Mouse (Mus musculus) limb, embryonic 13.5 days (tissue): ENCODE data around the gene St3gal2. TPM values are rescaled to one million over a fixed set of nuclear protein-coding genes. Genes with fewer than 3 reads are reported as not detected.

ENCODE experiments used
- ATAC-seq: fragments of 200-750 bp; cut with Nextera tagmentation; 2 replicates; pipeline ENCODE4 v1.8.0; 2017; ENCODE audit warnings: low read depth, moderate number of reproducible peaks, moderate TSS enrichment; ENCODE audit not compliant: low FRiP score
- H3K27ac ChIP-seq: fragments of 300-500 bp; sonication (generic); 2 replicates; pipeline ENCODE4 v1.5.1; 2015; ENCODE audit warnings: inconsistent platforms, mild to moderate bottlenecking, moderate library complexity
- H3K27me3 ChIP-seq: fragments of 300-500 bp; sonication (generic); 2 replicates; pipeline ENCODE4 v1.6.1; 2015; ENCODE audit warnings: mild to moderate bottlenecking, inconsistent platforms
- H3K36me3 ChIP-seq: fragments of 300-500 bp; sonication (generic); 2 replicates; pipeline ENCODE4 v1.6.1; 2015; ENCODE audit warnings: inconsistent platforms, mild to moderate bottlenecking, moderate library complexity
- H3K4me1 ChIP-seq: fragments of 300-500 bp; sonication (generic); 2 replicates; pipeline ENCODE4 v1.6.1; 2015; ENCODE audit warnings: inconsistent platforms
- H3K4me2 ChIP-seq: fragments of 300-500 bp; sonication (generic); replicated peaks from 2 replicates; pipeline ENCODE4 v1.6.1; 2015; ENCODE audit warnings: inconsistent platforms, mild to moderate bottlenecking, moderate library complexity
- H3K4me3 ChIP-seq: fragments of 300-500 bp; sonication (generic); 2 replicates; pipeline ENCODE4 v1.5.1; 2015; ENCODE audit warnings: moderate library complexity, mild to moderate bottlenecking, inconsistent platforms
- H3K9ac ChIP-seq: fragments of 300-500 bp; sonication (generic); 2 replicates; pipeline ENCODE4 v1.6.1; 2015; ENCODE audit warnings: mild to moderate bottlenecking, inconsistent platforms
- H3K9me3 ChIP-seq: fragments of 300-500 bp; sonication (generic); 2 replicates; pipeline ENCODE4 v1.6.1; 2016; ENCODE audit warnings: inconsistent platforms
- WGBS: fragments of 180-500 bp; shearing (Covaris S2); methylation state at CpG from one replicate; pipeline ENCODE4 v1.1.7; 2015; 5-methylcytosine and 5-hydroxymethylcytosine counted together
- polyA plus RNA-seq: library from polyadenylated mRNA; unstranded; fragments of >200 nt; fragmentation: Nextera tagmentation; extraction: Ambion mirVana; gene quantifications from 2 replicates; pipeline ENCODE4 v1.2.1, GENCODE M21; 2015

St3gal2 gene
- polyA plus RNA-seq = 31.7 and 34.5 TPM in 2 replicates

- Histone ChIP-seq H3K4me3 (peak within 1 kb of the TSS; percentile 80), H3K27me3 (no peaks in the 10 kb centered on the region), H3K27ac (peak within 1 kb of the TSS; percentile 87), H3K4me1 (peaks cover 26% of the 10 kb centered on the region), H3K36me3 (peaks cover 9% of the 10 kb centered on the region), H3K9ac (peak within 1 kb of the TSS; percentile 91), H3K4me2 (peak within 1 kb of the TSS; percentile 93), H3K9me3 (no peaks in the 10 kb centered on the region)
- ATAC-seq = peak; percentile 98
- under 1% methylated on average over 30 of the region's 36 CpGs for WGBS
Measured at GRCm38 (mm10) chr8:110919341-110920031, at the start of gene St3gal2. TSS of gene St3gal2 (plus strand) at chr8:110919922.

GRCm38 (mm10) chr8:110870501-110870900 lies 49.2 kb upstream of the St3gal2 start:
- no peak overlapping the region for H3K4me3 ChIP-seq
- no peak overlapping the region for H3K9ac ChIP-seq
- H3K27me3 ChIP-seq = no peaks in the 10 kb centered on the region
- WGBS = 95% methylated on average over 2 of the region's 2 CpGs
- ATAC-seq = no peak
- H3K27ac ChIP-seq = no peak overlapping the region
- peaks cover 98% of the 10 kb centered on the region for H3K36me3 ChIP-seq
- H3K9me3 ChIP-seq = no peaks in the 10 kb centered on the region
- no peak overlapping the region for H3K4me2 ChIP-seq
- no peaks in the 10 kb centered on the region for H3K4me1 ChIP-seq

- Histone ChIP-seq H3K4me1 (no peaks in the 10 kb centered on the region), H3K9me3 (no peaks in the 10 kb centered on the region), H3K27me3 (no peaks in the 10 kb centered on the region), H3K9ac (no peak overlapping the region), H3K4me3 (no peak overlapping the region), H3K4me2 (no peak overlapping the region), H3K27ac (no peak overlapping the region), H3K36me3 (peaks cover 99% of the 10 kb centered on the region)
- 82% methylated on average over 4 of the region's 4 CpGs for WGBS
- ATAC-seq = no peak
Measured at GRCm38 (mm10) chr8:110877862-110878261, 41.9 kb upstream of the St3gal2 start.

- H3K27me3 ChIP-seq = no peaks in the 10 kb centered on the region
- H3K27ac ChIP-seq = no peak overlapping the region
- no peak overlapping the region for H3K4me2 ChIP-seq
- WGBS = 92% methylated on average over 10 of the region's 10 CpGs
- H3K9ac ChIP-seq = no peak overlapping the region
- no peak for ATAC-seq
- no peak overlapping the region for H3K4me3 ChIP-seq
- peaks cover 95% of the 10 kb centered on the region for H3K36me3 ChIP-seq
- no peaks in the 10 kb centered on the region for H3K9me3 ChIP-seq
- no peaks in the 10 kb centered on the region for H3K4me1 ChIP-seq
Measured at GRCm38 (mm10) chr8:110881741-110882310, 37.9 kb upstream of the St3gal2 start.

- ATAC-seq = no peak
- Histone ChIP-seq H3K9me3 (no peaks in the 10 kb centered on the region), H3K4me1 (no peaks in the 10 kb centered on the region), H3K4me2 (no peak overlapping the region), H3K27me3 (no peaks in the 10 kb centered on the region), H3K27ac (no peak overlapping the region), H3K4me3 (no peak overlapping the region), H3K9ac (no peak overlapping the region), H3K36me3 (peaks cover 95% of the 10 kb centered on the region)
- 96% methylated on average over 18 of the region's 18 CpGs for WGBS
Measured at GRCm38 (mm10) chr8:110883824-110884223, 35.9 kb upstream of the St3gal2 start.

GRCm38 (mm10) chr8:110886634-110887033 lies 33.1 kb upstream of the St3gal2 start:
- no peak for ATAC-seq
- Histone ChIP-seq H3K27ac (no peak overlapping the region), H3K9ac (no peak overlapping the region), H3K36me3 (peaks cover 94% of the 10 kb centered on the region), H3K4me3 (no peak overlapping the region), H3K27me3 (no peaks in the 10 kb centered on the region), H3K4me1 (no peaks in the 10 kb centered on the region), H3K4me2 (no peak overlapping the region), H3K9me3 (no peaks in the 10 kb centered on the region)
- 90% methylated on average over 3 of the region's 3 CpGs for WGBS

GRCm38 (mm10) chr8:110887551-110887950 lies 32.2 kb upstream of the St3gal2 start:
- 89% methylated on average over 10 of the region's 10 CpGs for WGBS
- Histone ChIP-seq H3K27ac (no peak overlapping the region), H3K4me2 (no peak overlapping the region), H3K9me3 (no peaks in the 10 kb centered on the region), H3K4me3 (no peak overlapping the region), H3K27me3 (no peaks in the 10 kb centered on the region), H3K9ac (no peak overlapping the region), H3K4me1 (no peaks in the 10 kb centered on the region), H3K36me3 (peaks cover 92% of the 10 kb centered on the region)
- ATAC-seq = no peak

GRCm38 (mm10) chr8:110888441-110888840 lies 31.3 kb upstream of the St3gal2 start:
- H3K4me2 ChIP-seq = no peak overlapping the region
- no peak overlapping the region for H3K9ac ChIP-seq
- no peaks in the 10 kb centered on the region for H3K27me3 ChIP-seq
- H3K36me3 ChIP-seq = peaks cover 91% of the 10 kb centered on the region
- 92% methylated on average over 8 of the region's 8 CpGs for WGBS
- H3K4me3 ChIP-seq = no peak overlapping the region
- ATAC-seq = no peak
- no peaks in the 10 kb centered on the region for H3K4me1 ChIP-seq
- H3K9me3 ChIP-seq = no peaks in the 10 kb centered on the region
- no peak overlapping the region for H3K27ac ChIP-seq

GRCm38 (mm10) chr8:110888860-110889259 lies 30.9 kb upstream of the St3gal2 start:
- 89% methylated on average over 16 of the region's 16 CpGs for WGBS
- no peak for ATAC-seq
- Histone ChIP-seq H3K27ac (no peak overlapping the region; the same call in 1 of the 2 replicates), H3K4me2 (no peak overlapping the region), H3K9me3 (no peaks in the 10 kb centered on the region), H3K9ac (no peak overlapping the region), H3K36me3 (peaks cover 91% of the 10 kb centered on the region), H3K4me1 (no peaks in the 10 kb centered on the region), H3K27me3 (no peaks in the 10 kb centered on the region), H3K4me3 (no peak overlapping the region)

GRCm38 (mm10) chr8:110889904-110890470 lies 29.7 kb upstream of the St3gal2 start:
- Histone ChIP-seq H3K36me3 (peaks cover 90% of the 10 kb centered on the region), H3K9me3 (no peaks in the 10 kb centered on the region), H3K9ac (no peak overlapping the region), H3K27me3 (no peaks in the 10 kb centered on the region), H3K4me1 (no peaks in the 10 kb centered on the region), H3K27ac (no peak overlapping the region), H3K4me3 (no peak overlapping the region), H3K4me2 (no peak overlapping the region)
- ATAC-seq = peak; percentile 61; the same call in 1 of the 2 replicates
- WGBS = 76% methylated on average over 12 of the region's 12 CpGs

- no peak overlapping the region for H3K9ac ChIP-seq
- no peak overlapping the region for H3K4me2 ChIP-seq
- WGBS = 92% methylated on average over 7 of the region's 7 CpGs
- H3K27ac ChIP-seq = no peak overlapping the region
- H3K9me3 ChIP-seq = no peaks in the 10 kb centered on the region
- H3K36me3 ChIP-seq = peaks cover 74% of the 10 kb centered on the region
- no peaks in the 10 kb centered on the region for H3K27me3 ChIP-seq
- no peak overlapping the region for H3K4me3 ChIP-seq
- no peak for ATAC-seq
- no peaks in the 10 kb centered on the region for H3K4me1 ChIP-seq
Measured at GRCm38 (mm10) chr8:110892040-110892439, 27.7 kb upstream of the St3gal2 start.

GRCm38 (mm10) chr8:110892913-110893312 lies 26.8 kb upstream of the St3gal2 start:
- WGBS = 88% methylated on average over 2 of the region's 2 CpGs
- Histone ChIP-seq H3K27me3 (no peaks in the 10 kb centered on the region), H3K4me1 (no peaks in the 10 kb centered on the region), H3K9ac (no peak overlapping the region), H3K27ac (no peak overlapping the region), H3K36me3 (peaks cover 70% of the 10 kb centered on the region), H3K4me2 (no peak overlapping the region), H3K9me3 (no peaks in the 10 kb centered on the region), H3K4me3 (no peak overlapping the region)
- ATAC-seq = no peak
